Mouse (Mus musculus): ENCODE data around the gene Fcgr3. TPM values are rescaled to one million over a fixed set of nuclear protein-coding genes. Genes with fewer than 3 reads are reported as not detected.
"Not testable (repeated sequence)": the region's sequence is repeated elsewhere in the genome, so short reads cannot be mapped to it uniquely, and the experiment has no call there.

The Fcgr3 gene
- total RNA-seq, 1 experiment: 0.40 TPM

- DNase-seq (ENCODE audit: low read depth, low spot score); H3K27ac ChIP-seq (ENCODE audit: insufficient read depth, low read depth, low read length, poor library complexity, severe bottlenecking); H3K4me1 ChIP-seq (ENCODE audit: control insufficient read depth in 2 of 2, insufficient read depth in 2 of 2, low read length in 2 of 2, poor library complexity in 1 of 2); in situ Hi-C loops (cut with MboI; ENCODE audit: low sequenced_read_pairs in 2 of 2, unreplicated experiment in 2 of 2); H3K4me3 ChIP-seq (ENCODE audit: insufficient read depth in 1 of 2, low read depth in 1 of 2, low read length in 2 of 2, poor library complexity in 1 of 2, severe bottlenecking in 1 of 2); H3K9ac ChIP-seq (ENCODE audit: insufficient read depth, low read depth, low read length, poor library complexity, severe bottlenecking); H3K9me3 ChIP-seq (ENCODE audit: control insufficient read depth, insufficient read depth, low read depth, low read length); H3K36me3 ChIP-seq (ENCODE audit: control insufficient read depth, insufficient read depth, low read length, poor library complexity, severe bottlenecking): not testable (repeated sequence)
Observed at GRCm38 (mm10) chr1:171067928-171068327, 3.2 kb upstream of the Fcgr3 start.

- not testable (repeated sequence) for H3K4me1 ChIP-seq (ENCODE audit: control insufficient read depth in 2 of 2, insufficient read depth in 2 of 2, low read length in 2 of 2, poor library complexity in 1 of 2); H3K27ac ChIP-seq (ENCODE audit: insufficient read depth, low read depth, low read length, poor library complexity, severe bottlenecking); H3K4me3 ChIP-seq (ENCODE audit: insufficient read depth in 1 of 2, low read depth in 1 of 2, low read length in 2 of 2, poor library complexity in 1 of 2, severe bottlenecking in 1 of 2)
Observed at GRCm38 (mm10) chr1:171066583-171066982, 1.8 kb upstream of the Fcgr3 start.

GRCm38 (mm10) chr1:171065768-171066167 is 1.0 kb upstream of the Fcgr3 start:
- H3K36me3 ChIP-seq (ENCODE audit: control insufficient read depth, insufficient read depth, low read length, poor library complexity, severe bottlenecking); H3K9ac ChIP-seq (ENCODE audit: insufficient read depth, low read depth, low read length, poor library complexity, severe bottlenecking): not testable (repeated sequence)
- H3K4me3 ChIP-seq (ENCODE audit: insufficient read depth in 1 of 2, low read depth in 1 of 2, low read length in 2 of 2, poor library complexity in 1 of 2, severe bottlenecking in 1 of 2): peak overlapping the region in 1 of 2 experiments; percentile 35; a peak in 2 of 4 replicates

More at GRCm38 (mm10) chr1:171066583-171066982, 1.8 kb upstream of the Fcgr3 start:
- DNase-seq (ENCODE audit: low read depth, low spot score); H3K9me3 ChIP-seq (ENCODE audit: control insufficient read depth, insufficient read depth, low read depth, low read length); H3K9ac ChIP-seq (ENCODE audit: insufficient read depth, low read depth, low read length, poor library complexity, severe bottlenecking); in situ Hi-C loops (cut with MboI; ENCODE audit: low sequenced_read_pairs in 2 of 2, unreplicated experiment in 2 of 2); H3K36me3 ChIP-seq (ENCODE audit: control insufficient read depth, insufficient read depth, low read length, poor library complexity, severe bottlenecking): not testable (repeated sequence)

DNA sequence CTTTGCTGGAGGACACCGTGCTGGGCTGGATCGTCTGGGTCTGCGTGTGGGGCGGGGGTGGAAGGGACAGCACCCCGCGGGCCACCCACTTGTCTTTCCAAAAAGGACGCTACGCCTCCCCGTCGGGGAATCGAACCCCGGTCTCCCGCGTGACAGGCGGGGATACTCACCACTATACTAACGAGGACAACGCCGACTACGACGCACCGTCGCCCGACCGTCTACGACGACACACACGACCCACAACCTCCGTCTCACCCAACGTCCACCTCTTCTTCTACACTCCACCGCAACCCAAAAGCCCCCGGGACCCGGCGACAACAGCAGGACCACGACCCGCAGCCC is 480 bp upstream of the Fcgr3 start:
- H3K4me3 ChIP-seq (ENCODE audit: insufficient read depth in 1 of 2, low read depth in 1 of 2, low read length in 2 of 2, poor library complexity in 1 of 2, severe bottlenecking in 1 of 2); H3K9me3 ChIP-seq (ENCODE audit: control insufficient read depth, insufficient read depth, low read depth, low read length); in situ Hi-C loops (cut with MboI; ENCODE audit: low sequenced_read_pairs in 2 of 2, unreplicated experiment in 2 of 2); H3K9ac ChIP-seq (ENCODE audit: insufficient read depth, low read depth, low read length, poor library complexity, severe bottlenecking); H3K27ac ChIP-seq (ENCODE audit: insufficient read depth, low read depth, low read length, poor library complexity, severe bottlenecking); H3K36me3 ChIP-seq (ENCODE audit: control insufficient read depth, insufficient read depth, low read length, poor library complexity, severe bottlenecking); H3K4me1 ChIP-seq (ENCODE audit: control insufficient read depth in 2 of 2, insufficient read depth in 2 of 2, low read length in 2 of 2, poor library complexity in 1 of 2); DNase-seq (ENCODE audit: low read depth, low spot score): not testable (repeated sequence)

More at GRCm38 (mm10) chr1:171065768-171066167, 1.0 kb upstream of the Fcgr3 start:
- H3K9me3 ChIP-seq (ENCODE audit: control insufficient read depth, insufficient read depth, low read depth, low read length); DNase-seq (ENCODE audit: low read depth, low spot score); in situ Hi-C loops (cut with MboI; ENCODE audit: low sequenced_read_pairs in 2 of 2, unreplicated experiment in 2 of 2); H3K4me1 ChIP-seq (ENCODE audit: control insufficient read depth in 2 of 2, insufficient read depth in 2 of 2, low read length in 2 of 2, poor library complexity in 1 of 2); H3K27ac ChIP-seq (ENCODE audit: insufficient read depth, low read depth, low read length, poor library complexity, severe bottlenecking): not testable (repeated sequence)

- in situ Hi-C loops (cut with MboI; ENCODE audit: low sequenced_read_pairs in 2 of 2, unreplicated experiment in 2 of 2); H3K4me1 ChIP-seq (ENCODE audit: control insufficient read depth in 2 of 2, insufficient read depth in 2 of 2, low read length in 2 of 2, poor library complexity in 1 of 2); H3K36me3 ChIP-seq (ENCODE audit: control insufficient read depth, insufficient read depth, low read length, poor library complexity, severe bottlenecking); H3K9me3 ChIP-seq (ENCODE audit: control insufficient read depth, insufficient read depth, low read depth, low read length); H3K27ac ChIP-seq (ENCODE audit: insufficient read depth, low read depth, low read length, poor library complexity, severe bottlenecking); DNase-seq (ENCODE audit: low read depth, low spot score): not testable (repeated sequence)
- peak overlapping the region; percentile 20 to 44 for H3K4me3 ChIP-seq (ENCODE audit: insufficient read depth in 1 of 2, low read depth in 1 of 2, low read length in 2 of 2, poor library complexity in 1 of 2, severe bottlenecking in 1 of 2)
- peak overlapping the region; percentile 2; the same call in 1 of the 2 replicates for H3K9ac ChIP-seq (ENCODE audit: insufficient read depth, low read depth, low read length, poor library complexity, severe bottlenecking)
Observed at GRCm38 (mm10) chr1:171063569-171064490, 905 bp downstream of the Fcgr3 start.

- TF ChIP-seq ZNF384 (IDR thresholded peaks at IDR 0.05; ENCODE audit: low read depth, low read length) (no peak), CHD2 (IDR thresholded peaks at IDR 0.05; ENCODE audit: low read depth, low read length) (no peak), MAFK (IDR thresholded peaks at IDR 0.05; ENCODE audit: insufficient read depth, low read depth, low read length) (no peak), ZC3H11A (IDR thresholded peaks at IDR 0.05; ENCODE audit: borderline replicate concordance, low read depth, low read length) (no peak), HCFC1 (IDR thresholded peaks at IDR 0.05; ENCODE audit: borderline replicate concordance, insufficient read depth, low read length) (no peak)
- in situ Hi-C loops (cut with MboI; ENCODE audit: low sequenced_read_pairs in 2 of 2, unreplicated experiment in 2 of 2): no loop called here
- no peak for DNase-seq (ENCODE audit: low read depth, low spot score)
Observed at GRCm38 (mm10) chr1:171061566-171061965, 3.2 kb downstream of the Fcgr3 start.

More at GRCm38 (mm10) chr1:171061566-171061965, 3.2 kb downstream of the Fcgr3 start:
- no peaks in the 10 kb centered on the region for H3K4me1 ChIP-seq (ENCODE audit: control insufficient read depth in 2 of 2, insufficient read depth in 2 of 2, low read length in 2 of 2, poor library complexity in 1 of 2)
- H3K36me3 ChIP-seq (ENCODE audit: control insufficient read depth, insufficient read depth, low read length, poor library complexity, severe bottlenecking): no peaks in the 10 kb centered on the region
- no peak overlapping the region for H3K9ac ChIP-seq (ENCODE audit: insufficient read depth, low read depth, low read length, poor library complexity, severe bottlenecking)
- no peak overlapping the region for H3K4me3 ChIP-seq (ENCODE audit: insufficient read depth in 1 of 2, low read depth in 1 of 2, low read length in 2 of 2, poor library complexity in 1 of 2, severe bottlenecking in 1 of 2)
- H3K9me3 ChIP-seq (ENCODE audit: control insufficient read depth, insufficient read depth, low read depth, low read length): no peaks in the 10 kb centered on the region
- H3K27ac ChIP-seq (ENCODE audit: insufficient read depth, low read depth, low read length, poor library complexity, severe bottlenecking): no peak overlapping the region
